Mouse (Mus musculus) CH12.LX (cell line): ENCODE data around the gene Polr1c. TPM values are rescaled to one million over a fixed set of nuclear protein-coding genes. Genes with fewer than 3 reads are reported as not detected.

Experiments used
- DNase-seq: peaks from one replicate; pipeline ENCODE4 v3.0.0-alpha.2; 2013; ENCODE audit errors: extremely low read depth
- H3K27ac ChIP-seq: 2 replicates; pipeline ENCODE4 v1.5.1; 2012; ENCODE audit warnings: low read depth, mild to moderate bottlenecking, control low read depth, moderate library complexity; ENCODE audit not compliant: insufficient read depth
- H3K27me3 ChIP-seq: replicated peaks from 2 replicates; pipeline ENCODE3; 2012; ENCODE audit warnings: inconsistent platforms
- H3K36me3 ChIP-seq, 2 experiments: replicated peaks in 1 of 2; 2 replicates each; pipeline versions ENCODE3 to v1.6.1; 2012; ENCODE audit warnings: inconsistent platforms in 1 of 2, low read length in 1 of 2, mild to moderate bottlenecking in 1 of 2, mixed read lengths in 1 of 2, moderate library complexity in 1 of 2; ENCODE audit not compliant: control insufficient read depth in 1 of 2, insufficient read depth in 1 of 2
- H3K4me1 ChIP-seq, 2 experiments: 2 replicates each; pipeline ENCODE4 v1.6.1; 2012; ENCODE audit warnings: inconsistent platforms in 1 of 2, moderate library complexity in 1 of 2; ENCODE audit not compliant: insufficient read depth in 2 of 2, control insufficient read depth in 1 of 2
- H3K4me2 ChIP-seq: 2 replicates; pipeline ENCODE4 v1.6.1; 2012; ENCODE audit warnings: low read depth, mild to moderate bottlenecking, control low read depth; ENCODE audit not compliant: poor library complexity, insufficient read depth, severe bottlenecking
- H3K4me3 ChIP-seq, 3 experiments: fragments of 150-350 bp in 1 of 3; sonication (generic) in 1 of 3; replicated peaks in 1 of 3; 2 replicates each; pipeline versions ENCODE3 to v1.5.1; 2011 to 2012; ENCODE audit warnings: low read depth in 2 of 3, low read length in 2 of 3, mild to moderate bottlenecking in 2 of 3, moderate library complexity in 2 of 3, control low read depth in 1 of 3, improper control_type of control experiment in 1 of 3, inconsistent platforms in 1 of 3, mixed read lengths in 1 of 3; ENCODE audit not compliant: poor library complexity in 1 of 3
- H3K79me2 ChIP-seq: replicated peaks from 2 replicates; pipeline ENCODE4 v1.6.1; 2012; ENCODE audit warnings: mild to moderate bottlenecking, moderate library complexity; ENCODE audit not compliant: control insufficient read depth, poor library complexity, insufficient read depth, severe bottlenecking; ENCODE audit errors: extremely low read depth
- H3K9ac ChIP-seq: 2 replicates; pipeline ENCODE4 v1.6.1; 2012; ENCODE audit warnings: low read depth, mild to moderate bottlenecking, control low read depth, moderate library complexity; ENCODE audit not compliant: insufficient read depth
- H3K9me3 ChIP-seq: replicated peaks from 2 replicates; pipeline ENCODE3; 2012; ENCODE audit warnings: low read length, inconsistent platforms, mixed read lengths
- E2F4 ChIP-seq: IDR thresholded peaks from 2 replicates; pipeline ENCODE4 v1.6.1; 2011; ENCODE audit warnings: low read depth, low read length, improper control_type of control experiment; ENCODE audit not compliant: insufficient replicate concordance
- EP300 ChIP-seq: IDR thresholded peaks from 2 replicates; pipeline ENCODE4 v1.6.1; 2011; ENCODE audit warnings: low read length, improper control_type of control experiment
- GABPA ChIP-seq: IDR thresholded peaks from 2 replicates; pipeline ENCODE4 v1.6.1; 2012; ENCODE audit warnings: low read depth, low read length, improper control_type of control experiment, inconsistent platforms; ENCODE audit not compliant: insufficient replicate concordance
- HCFC1 ChIP-seq: IDR thresholded peaks from 2 replicates; pipeline ENCODE4 v1.6.1; 2012; ENCODE audit warnings: low read depth, mild to moderate bottlenecking, inconsistent platforms, low read length, improper control_type of control experiment
- JUN ChIP-seq: IDR thresholded peaks from 2 replicates; pipeline ENCODE4 v1.6.1; 2011; ENCODE audit warnings: low read depth, mild to moderate bottlenecking, low read length, improper control_type of control experiment, moderate library complexity; ENCODE audit not compliant: insufficient read depth
- JUND ChIP-seq: conservative IDR thresholded peaks from 2 replicates; pipeline ENCODE4 v1.6.1; 2011; ENCODE audit warnings: low read depth, low read length, improper control_type of control experiment
- MAX ChIP-seq: IDR thresholded peaks from 2 replicates; pipeline ENCODE4 v1.6.1; 2011; ENCODE audit warnings: low read length, improper control_type of control experiment
- MXI1 ChIP-seq: IDR thresholded peaks from 2 replicates; pipeline ENCODE4 v1.6.1; 2011; ENCODE audit warnings: mild to moderate bottlenecking, low read depth, low read length, improper control_type of control experiment
- NELFE ChIP-seq: IDR thresholded peaks from 2 replicates; pipeline ENCODE4 v1.6.1; 2011; ENCODE audit warnings: low read depth, low read length, improper control_type of control experiment
- POLR2AphosphoS2 ChIP-seq: IDR thresholded peaks from 2 replicates; pipeline ENCODE4 v1.6.1; 2011; ENCODE audit warnings: low read depth, low read length, improper control_type of control experiment
- RAD21 ChIP-seq: IDR thresholded peaks from 2 replicates; pipeline ENCODE4 v1.6.1; 2011; ENCODE audit warnings: low read depth, mild to moderate bottlenecking, low read length, improper control_type of control experiment, moderate library complexity
- RCOR1 ChIP-seq: conservative IDR thresholded peaks from 2 replicates; pipeline ENCODE4 v1.6.1; 2012; ENCODE audit warnings: low read depth, mild to moderate bottlenecking, inconsistent platforms, low read length, improper control_type of control experiment
- SIN3A ChIP-seq: IDR thresholded peaks from 2 replicates; pipeline ENCODE4 v1.6.1; 2012; ENCODE audit warnings: low read length, improper control_type of control experiment, inconsistent platforms
- TBP ChIP-seq: conservative IDR thresholded peaks from 2 replicates; pipeline ENCODE4 v1.6.1; 2011; ENCODE audit warnings: low read depth, low read length, improper control_type of control experiment
- TCF12 ChIP-seq: IDR thresholded peaks from 2 replicates; pipeline ENCODE4 v1.6.1; 2014; ENCODE audit warnings: low read depth, mild to moderate bottlenecking, inconsistent platforms, low read length, improper control_type of control experiment
- UBTF ChIP-seq: IDR thresholded peaks from 2 replicates; pipeline ENCODE4 v1.6.1; 2012; ENCODE audit warnings: low read depth, mild to moderate bottlenecking, inconsistent platforms, low read length, improper control_type of control experiment, moderate library complexity
- USF2 ChIP-seq: conservative IDR thresholded peaks from 2 replicates; pipeline ENCODE4 v1.6.1; 2011; ENCODE audit warnings: low read depth, low read length, improper control_type of control experiment
- ZC3H11A ChIP-seq: IDR thresholded peaks from 2 replicates; pipeline ENCODE4 v1.6.1; 2012; ENCODE audit warnings: low read depth, mild to moderate bottlenecking, inconsistent platforms, low read length, improper control_type of control experiment
- ZKSCAN1 ChIP-seq: IDR thresholded peaks from 2 replicates; pipeline ENCODE4 v1.6.1; 2012; ENCODE audit warnings: low read depth, inconsistent platforms, low read length, improper control_type of control experiment, borderline replicate concordance
- ZMIZ1 ChIP-seq: IDR thresholded peaks from 2 replicates; pipeline ENCODE4 v1.6.1; 2012; ENCODE audit warnings: low read depth, mild to moderate bottlenecking, inconsistent platforms, low read length, improper control_type of control experiment
- ZNF384 ChIP-seq: IDR thresholded peaks from 2 replicates; pipeline ENCODE4 v1.6.1; 2012; ENCODE audit warnings: low read depth, low read length, improper control_type of control experiment, inconsistent platforms
- dilution Hi-C: fragments of 300-500 bp; cut with MboI; formaldehyde crosslinking; loops from 2 replicates; pipeline ENCODE4 v1.14.3; 2020; ENCODE audit warnings: low sequenced_read_pairs; ENCODE audit not compliant: extremely low pct_unique_long_range_greater_than_20kb, extremely low pct_ligation_motif_present
- in situ Hi-C: fragments of 300-500 bp; cut with MboI; formaldehyde crosslinking; loops from 3 replicates; pipeline ENCODE4 v1.14.3; 2019; ENCODE audit warnings: low sequenced_read_pairs, low pct_ligation_motif_present, low pct_unique_long_range_greater_than_20kb, mixed read lengths
- polyA plus RNA-seq: library from polyadenylated mRNA; unstranded; fragments of >175 nt; gene quantifications from 2 replicates; pipeline ENCODE4 v1.2.1, GENCODE M21; 2012; ENCODE audit warnings: low read depth; ENCODE audit not compliant: insufficient read length
- total RNA-seq, 2 experiments: library from RNA; depleted of rRNA; stranded (reverse); fragments of 300-350 nt in 1 of 2; fragments of >200 nt in 1 of 2; gene quantifications; 2 replicates each; pipeline ENCODE4 v1.2.3; 2012 to 2014

Gene Polr1c
- total and polyA plus RNA-seq, 3 experiments: 356 to 433 (median 367) TPM

DNA sequence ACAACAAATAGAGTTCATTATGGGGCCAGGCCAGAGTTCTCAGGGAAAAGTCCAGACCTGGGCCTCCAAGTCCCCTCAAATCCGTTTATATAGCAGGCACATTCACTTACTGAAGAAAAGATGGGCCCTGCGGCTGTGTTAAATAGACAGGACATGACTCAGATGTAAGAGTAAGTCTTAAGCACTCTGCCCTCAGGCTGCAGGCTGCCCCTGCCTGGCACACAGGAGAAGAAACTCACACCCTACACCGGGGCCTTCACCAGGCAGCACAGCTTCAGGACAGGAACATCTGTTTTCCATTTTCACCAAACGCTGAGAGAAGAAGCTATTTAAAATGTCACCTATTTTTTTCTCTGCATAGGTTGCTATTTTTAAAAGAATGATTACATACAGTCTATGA is 29.7 kb upstream of the Polr1c start:
- no peak overlapping the region for H3K4me3 ChIP-seq
- H3K79me2 ChIP-seq: peaks cover 22% of the 10 kb centered on the region
- in situ Hi-C loops: no loop called here
- TF ChIP-seq TCF12: no peak
- no peak for TF ChIP-seq ZC3H11A
- no peak for TF ChIP-seq ZKSCAN1
- no peak for TF ChIP-seq UBTF
- TF ChIP-seq POLR2AphosphoS2: no peak
- TF ChIP-seq ZNF384: no peak
- no peak for TF ChIP-seq USF2
- no peak for TF ChIP-seq RCOR1
- TF ChIP-seq JUND: no peak
- TF ChIP-seq RAD21: no peak
- TF ChIP-seq MAX: no peak
- TF ChIP-seq SIN3A: no peak
- no peak for TF ChIP-seq GABPA
- TF ChIP-seq TBP: no peak
- TF ChIP-seq ZMIZ1: no peak
- no peak for TF ChIP-seq MXI1
- no peak for TF ChIP-seq E2F4
- no peaks in the 10 kb centered on the region for H3K27me3 ChIP-seq
- H3K27ac ChIP-seq: no peak overlapping the region
- no peak overlapping the region for H3K9ac ChIP-seq
- peaks cover 0 to 9% of the 10 kb centered on the region in 2 experiments; a peak in 2 of 4 replicates for H3K4me1 ChIP-seq
- DNase-seq: no peak
- dilution Hi-C loops: no loop called here
- no peak overlapping the region for H3K4me2 ChIP-seq
- no peaks in the 10 kb centered on the region for H3K9me3 ChIP-seq
- peaks cover 36 to 77% of the 10 kb centered on the region in 2 experiments for H3K36me3 ChIP-seq

DNA sequence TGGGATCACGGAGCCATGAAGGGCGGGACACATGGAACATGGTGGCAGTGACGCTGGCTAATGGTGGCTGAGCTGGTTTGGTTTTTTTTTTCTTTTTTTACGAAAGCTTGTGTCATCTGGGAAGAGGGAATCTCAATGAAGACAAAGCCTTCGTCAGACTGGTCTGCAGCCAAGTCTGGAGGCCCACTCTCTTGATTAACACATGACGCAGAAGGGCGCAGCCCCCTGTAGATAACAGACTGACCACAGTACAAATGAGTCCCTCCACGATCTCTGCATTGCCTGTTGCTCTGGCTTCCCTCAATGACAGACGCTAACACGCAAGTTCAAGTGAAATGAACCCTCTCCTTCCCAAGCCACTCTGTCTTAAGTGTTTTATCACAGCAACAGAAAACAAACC is 27.7 kb upstream of the Polr1c start:
- H3K27me3 ChIP-seq: no peaks in the 10 kb centered on the region
- H3K79me2 ChIP-seq: peaks cover 3% of the 10 kb centered on the region; the same call in 1 of the 2 replicates
- dilution Hi-C loops (no loop called here), in situ Hi-C loops (no loop called here)
- H3K9me3 ChIP-seq: no peaks in the 10 kb centered on the region
- H3K36me3 ChIP-seq: peaks cover 48 to 89% of the 10 kb centered on the region in 2 experiments
- H3K4me3 ChIP-seq: no peak overlapping the region
- TF ChIP-seq RCOR1 (no peak), GABPA (no peak), UBTF (no peak), USF2 (no peak), JUN (no peak), EP300 (no peak), HCFC1 (no peak), NELFE (no peak), TBP (no peak)
- TF ChIP-seq, all 38 proteins: peak for 0
- DNase-seq: no peak
- H3K4me2 ChIP-seq: no peak overlapping the region
- H3K9ac ChIP-seq: no peak overlapping the region
- no peaks in the 10 kb centered on the region; a peak in 1 of 4 replicates for H3K4me1 ChIP-seq
- H3K27ac ChIP-seq: no peak overlapping the region
